Mouse (Mus musculus) left cerebral cortex, adult 2 months (tissue): ENCODE data around the gene Dnase1. TPM values are rescaled to one million over a fixed set of nuclear protein-coding genes. Genes with fewer than 3 reads are reported as not detected.
"Not testable (repeated sequence)": the region's sequence is repeated elsewhere in the genome, so short reads cannot be mapped to it uniquely, and the experiment has no call there.

Source experiments
- DNase-seq, 2 experiments: peaks; one replicate each; pipeline ENCODE4 v3.0.0; 2021 to 2022; ENCODE audit warnings: low spot score in 2 of 2, mixed read lengths in 1 of 2; ENCODE audit errors: extremely low spot score in 1 of 2
- H3K27ac ChIP-seq: fragments of 200-600 bp; 2 replicates; pipeline ENCODE4 v1.8.1; 2022
- H3K4me3 ChIP-seq: fragments of 200-600 bp; 2 replicates; pipeline ENCODE4 v1.8.1; 2022
- CTCF ChIP-seq: fragments of 200-600 bp; IDR thresholded peaks from 2 replicates; pipeline ENCODE4 v1.8.1; 2022; ENCODE audit warnings: antibody characterized with exemption, mild to moderate bottlenecking, moderate library complexity
- intact Hi-C: fragments of 180-260 bp; cut with DNase I; formaldehyde crosslinking; loops from one replicate; pipeline ENCODE4 v1.15.1; 2025
- long read RNA-seq, 2 experiments: library from polyadenylated mRNA; stranded (forward); transcript quantifications; one replicate each; pipeline ENCODE4 v2.0.0; 2021; ENCODE audit warnings: borderline mapping rate in 2 of 2
- total RNA-seq, 2 experiments: library from RNA; stranded (reverse); gene quantifications; 2 replicates each; pipeline ENCODE4 v1.2.3; 2021

Gene Dnase1
- total RNA-seq = not detected
- long read RNA-seq, experiment 1 = 0 reads
- long read RNA-seq, experiment 2 = 0 reads

- no peak within 1 kb of the TSS for H3K4me3 ChIP-seq
- no peak for DNase-seq
- intact Hi-C loops = no loop called here
- no peak within 1 kb of the TSS for H3K27ac ChIP-seq
- TF ChIP-seq CTCF = no peak
Observed at GRCm38 (mm10) chr16:4036807-4037206, at the start of gene Dnase1. TSS of gene Dnase1 (plus strand) at chr16:4036942.

DNA sequence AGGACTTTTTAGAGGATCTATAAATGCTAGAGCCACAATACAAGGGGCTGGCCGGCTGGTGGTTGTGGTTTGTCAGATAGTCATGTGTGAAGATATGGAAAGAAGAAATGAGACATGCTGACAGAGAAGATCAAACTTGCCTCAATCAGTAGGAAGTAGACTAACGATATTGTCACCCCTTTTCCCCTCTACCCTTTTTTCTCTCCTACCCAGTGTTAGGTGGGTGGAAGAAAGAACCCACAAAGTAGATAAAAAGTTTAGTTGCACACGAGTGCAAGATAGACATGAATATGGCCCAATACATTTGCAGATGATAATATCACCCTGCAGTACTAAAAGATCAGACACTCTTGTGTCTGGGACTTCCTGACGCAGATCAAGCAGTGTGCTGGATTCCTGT, 48.3 kb upstream of the Dnase1 start:
- intact Hi-C loops = no loop called here
- H3K4me3 ChIP-seq = no peak overlapping the region

GRCm38 (mm10) chr16:4003489-4004398, 33.0 kb upstream of the Dnase1 start, which contains the start of gene Slx4:
TSS of gene Slx4 (minus strand) at chr16:4003770.
- intact Hi-C loops = loop anchor here (5.0 to 10.0 kb wide), 2 partner anchors 96 to 259 kb away; partner anchors contain the start of genes 1700037C18Rik, Cluap1 and Zfp263
- peak within 1 kb of the TSS; percentile 75 for H3K4me3 ChIP-seq

More for the DNA sequence above, 48.3 kb upstream of the Dnase1 start:
- no peak for TF ChIP-seq CTCF
- no peak overlapping the region for H3K27ac ChIP-seq
- DNase-seq = no peak

DNA sequence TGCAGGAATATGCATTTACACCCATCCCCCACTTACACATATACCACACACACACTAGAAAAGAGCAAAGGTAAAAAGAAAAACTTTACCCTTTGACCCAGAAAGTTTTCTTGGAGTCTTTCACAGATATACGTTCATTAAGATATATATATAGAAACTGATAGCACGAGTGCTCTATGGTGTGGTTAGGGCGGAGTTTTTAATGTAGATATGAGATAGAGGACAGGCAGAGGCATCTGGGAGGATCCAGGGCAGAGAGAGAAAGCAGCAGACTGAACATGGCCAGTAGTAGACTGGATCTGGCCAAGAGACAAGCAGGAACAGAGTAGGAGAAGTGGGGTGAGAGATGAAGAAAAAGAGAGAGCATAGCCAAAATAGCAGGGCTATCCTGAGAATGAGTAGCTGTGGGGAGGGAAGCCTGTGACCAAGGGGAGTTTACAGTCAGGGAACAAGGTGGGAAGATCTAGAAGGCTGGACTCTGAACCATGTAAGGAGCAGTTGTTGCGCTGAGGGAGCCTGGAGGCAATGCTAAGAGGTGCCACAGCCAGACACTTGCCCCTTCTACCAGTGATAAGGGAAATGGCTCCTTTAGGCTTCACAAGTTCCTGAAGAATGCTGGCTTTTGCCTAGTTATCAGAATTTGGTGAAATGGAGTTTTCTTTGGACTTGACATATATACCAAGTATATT, 23.7 kb upstream of the Dnase1 start:
- DNase-seq = no peak
- Histone ChIP-seq H3K4me3 (no peak overlapping the region), H3K27ac (no peak overlapping the region)
- TF ChIP-seq CTCF = no peak
- intact Hi-C loops = no loop called here

More at GRCm38 (mm10) chr16:4003489-4004398, 33.0 kb upstream of the Dnase1 start, which contains the start of gene Slx4:
- peak; percentile 50 for TF ChIP-seq CTCF
- DNase-seq = peak; percentile 96 to 97
- peak within 1 kb of the TSS; percentile 81 for H3K27ac ChIP-seq

DNA sequence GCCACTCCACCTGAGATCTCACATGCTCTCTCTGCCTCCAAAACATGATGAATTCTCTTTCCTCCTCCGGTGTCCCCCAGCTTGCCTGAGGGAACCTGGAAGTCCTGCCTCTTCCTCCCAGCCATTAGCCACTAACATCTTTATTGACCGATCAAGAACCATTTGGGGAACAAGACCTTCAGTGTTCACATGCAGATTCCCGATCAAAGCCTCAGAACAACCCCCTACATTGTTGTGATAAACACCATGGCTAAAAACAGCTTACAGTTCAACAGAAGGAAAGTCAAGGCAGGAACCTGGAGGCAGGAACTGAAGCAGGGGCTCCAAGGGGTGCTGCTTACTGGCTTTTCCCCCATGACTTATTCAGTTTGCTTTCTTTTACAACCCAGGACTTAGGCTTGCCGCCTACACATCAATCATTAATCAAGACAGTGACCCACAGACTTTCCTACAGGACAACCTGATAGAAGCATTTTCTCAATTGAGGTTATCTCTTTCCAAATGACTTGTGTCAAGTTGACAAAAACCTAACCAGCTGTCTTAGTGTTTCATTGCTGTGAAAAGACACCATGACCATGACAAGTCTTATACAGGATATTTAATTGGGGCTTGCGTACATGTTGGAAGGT, 22.6 kb upstream of the Dnase1 start:
- no peak for TF ChIP-seq CTCF
- H3K4me3 ChIP-seq = no peak overlapping the region
- intact Hi-C loops = no loop called here

DNA sequence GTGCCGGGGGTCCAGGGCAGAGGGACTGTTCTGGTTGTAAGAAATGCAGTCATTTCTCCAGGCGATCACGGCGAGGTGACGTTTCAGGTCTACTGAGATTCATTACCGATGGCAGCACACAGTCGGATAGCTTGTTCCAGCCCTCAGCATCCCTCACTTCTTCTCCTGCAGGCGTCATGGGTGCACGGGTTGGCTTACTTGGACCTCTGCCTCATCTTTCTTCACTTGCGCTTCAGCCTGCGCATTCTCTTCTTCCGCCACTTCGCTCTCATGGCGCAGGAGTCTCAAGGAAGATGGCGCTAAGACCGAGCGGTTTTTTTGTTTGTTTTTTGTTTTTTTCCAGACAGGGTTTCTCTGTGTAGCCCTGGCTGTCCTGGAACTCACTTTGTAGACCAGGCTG, 20.0 kb upstream of the Dnase1 start:
- H3K4me3 ChIP-seq, DNase-seq, H3K27ac ChIP-seq, intact Hi-C loops: not testable (repeated sequence)

More for the DNA sequence above, 22.6 kb upstream of the Dnase1 start:
- DNase-seq = no peak
- H3K27ac ChIP-seq = no peak overlapping the region

- H3K27ac ChIP-seq, DNase-seq, intact Hi-C loops, H3K4me3 ChIP-seq: not testable (repeated sequence)
Observed at GRCm38 (mm10) chr16:4017466-4017865, 19.3 kb upstream of the Dnase1 start.

DNA sequence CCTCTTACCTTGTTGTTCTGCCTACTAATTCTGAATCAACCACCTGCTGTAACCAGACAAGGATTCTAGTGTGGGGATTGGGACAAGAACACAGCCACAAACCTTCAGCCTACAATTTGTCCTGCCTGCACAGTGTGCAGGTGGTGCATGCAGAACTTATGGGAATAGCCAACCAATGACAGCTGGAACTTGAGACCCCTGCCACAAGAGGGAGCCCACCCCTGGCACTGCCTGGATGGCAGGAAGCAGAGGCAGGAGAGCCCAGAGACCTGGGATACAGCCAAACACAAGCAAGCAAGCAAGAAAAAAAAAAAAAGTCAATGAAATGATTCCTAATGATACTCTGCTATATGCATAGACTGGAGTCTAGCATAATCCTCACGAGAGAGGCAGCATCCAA, 15.5 kb upstream of the Dnase1 start:
- Histone ChIP-seq H3K4me3 (no peak overlapping the region), H3K27ac (no peak overlapping the region)
- intact Hi-C loops = no loop called here
- TF ChIP-seq CTCF = no peak
- no peak for DNase-seq

DNA sequence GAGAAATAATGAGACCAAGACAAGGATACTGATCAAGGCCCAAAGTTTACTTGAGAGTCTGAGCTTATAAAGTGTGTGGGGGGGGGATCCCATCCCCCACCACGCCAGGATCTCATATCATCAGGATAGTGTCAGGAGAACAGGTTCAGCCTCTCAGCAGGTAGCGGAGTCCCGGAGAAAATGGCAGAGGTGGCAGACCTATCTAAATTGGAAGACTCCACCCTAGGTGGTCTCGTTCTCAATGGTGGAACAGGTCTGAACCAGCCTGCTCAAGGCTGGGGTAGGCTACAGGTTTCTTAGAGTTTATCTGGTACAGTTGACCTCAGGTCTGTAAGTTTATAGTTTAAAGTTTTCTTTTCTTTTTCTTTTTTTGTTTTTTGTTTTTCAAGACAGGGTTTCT, 14.0 kb upstream of the Dnase1 start:
- Histone ChIP-seq H3K4me3 (no peak overlapping the region), H3K27ac (no peak overlapping the region)
- no peak for DNase-seq
- no peak for TF ChIP-seq CTCF
- intact Hi-C loops = no loop called here

GRCm38 (mm10) chr16:4026672-4027071, 10.1 kb upstream of the Dnase1 start:
- H3K4me3 ChIP-seq = no peak overlapping the region
- intact Hi-C loops = no loop called here
- H3K27ac ChIP-seq = no peak overlapping the region
- DNase-seq = no peak
- no peak for TF ChIP-seq CTCF

DNA sequence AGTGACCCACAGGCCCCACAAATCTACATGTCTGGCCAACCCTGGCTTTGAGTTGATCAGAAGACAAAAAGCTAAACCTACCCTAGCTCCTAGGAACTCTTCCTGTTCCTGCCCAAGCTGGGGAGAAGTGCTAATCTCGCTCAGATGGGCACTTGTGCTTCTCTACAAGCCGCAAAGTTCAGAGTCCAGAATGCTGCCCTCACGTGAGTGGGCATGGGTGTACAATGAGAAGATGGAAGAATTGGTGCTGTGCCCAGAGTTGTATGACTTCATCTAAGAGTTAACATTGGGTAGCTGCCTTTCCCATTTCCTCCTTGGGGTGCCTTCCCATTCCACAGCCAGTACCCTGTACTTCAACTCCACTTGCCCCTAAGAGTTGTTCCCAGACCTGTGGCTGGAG, 9.5 kb upstream of the Dnase1 start:
- Histone ChIP-seq H3K4me3 (no peak overlapping the region), H3K27ac (no peak overlapping the region)
- TF ChIP-seq CTCF = no peak
- intact Hi-C loops = no loop called here
- no peak for DNase-seq
